Mouse (Mus musculus) hindbrain, embryonic 11.5 days (tissue): ENCODE measurements around the gene Eif3m. TPM values are rescaled to one million over a fixed set of nuclear protein-coding genes. Genes with fewer than 3 reads are reported as not detected.

Experiments used
- ATAC-seq: fragments of 200-750 bp; cut with Nextera tagmentation; 2 replicates; pipeline ENCODE4 v1.8.0; 2017; ENCODE audit warnings: mild to moderate bottlenecking, moderate TSS enrichment, moderate library complexity; ENCODE audit not compliant: low FRiP score
- DNase-seq: peaks from one replicate; pipeline ENCODE4 v3.0.0-alpha.2; 2015; ENCODE audit warnings: low spot score
- H3K27ac ChIP-seq: fragments of 300-500 bp; sonication (generic); 2 replicates; pipeline ENCODE4 v1.5.1; 2014; ENCODE audit warnings: mild to moderate bottlenecking, low read depth, low read length
- H3K27me3 ChIP-seq: fragments of 300-500 bp; sonication (generic); 2 replicates; pipeline ENCODE4 v1.6.1; 2014; ENCODE audit warnings: mild to moderate bottlenecking, low read length, moderate library complexity, mixed read lengths; ENCODE audit not compliant: control insufficient read depth, insufficient read depth
- H3K36me3 ChIP-seq: fragments of 300-500 bp; sonication (generic); 2 replicates; pipeline ENCODE4 v1.6.1; 2014; ENCODE audit warnings: mild to moderate bottlenecking, low read length, moderate library complexity, mixed read lengths; ENCODE audit not compliant: control insufficient read depth, insufficient read depth
- H3K4me1 ChIP-seq: fragments of 300-500 bp; sonication (generic); replicated peaks from 2 replicates; pipeline ENCODE4 v1.6.1; 2014; ENCODE audit warnings: low read length, mixed read lengths; ENCODE audit not compliant: control insufficient read depth, insufficient read depth
- H3K4me2 ChIP-seq: fragments of 300-500 bp; sonication (generic); replicated peaks from 2 replicates; pipeline ENCODE4 v1.6.1; 2014; ENCODE audit warnings: mild to moderate bottlenecking, low read depth, low read length
- H3K4me3 ChIP-seq: fragments of 300-500 bp; sonication (generic); 2 replicates; pipeline ENCODE4 v1.5.1; 2014; ENCODE audit warnings: low read depth, low read length
- H3K9ac ChIP-seq: fragments of 300-500 bp; sonication (generic); 2 replicates; pipeline ENCODE4 v1.6.1; 2014; ENCODE audit warnings: low read depth, low read length
- H3K9me3 ChIP-seq: fragments of 300-500 bp; sonication (generic); 2 replicates; pipeline ENCODE4 v1.6.1; 2016; ENCODE audit warnings: low read length; ENCODE audit not compliant: control insufficient read depth
- WGBS: fragments of 180-500 bp; shearing (Covaris S2); extraction: QIAGEN DNeasy Blood & Tissue Kit; methylation state at CpG from one replicate; pipeline ENCODE4 v1.1.7; 2014; 5-methylcytosine and 5-hydroxymethylcytosine counted together
- polyA plus RNA-seq: library from polyadenylated mRNA; unstranded; fragments of >200 nt; fragmentation: Nextera tagmentation; extraction: Ambion mirVana; gene quantifications from 2 replicates; pipeline ENCODE4 v1.2.1, GENCODE M21; 2014

Eif3m gene
- 283 and 305 TPM in 2 replicates for polyA plus RNA-seq

DNA sequence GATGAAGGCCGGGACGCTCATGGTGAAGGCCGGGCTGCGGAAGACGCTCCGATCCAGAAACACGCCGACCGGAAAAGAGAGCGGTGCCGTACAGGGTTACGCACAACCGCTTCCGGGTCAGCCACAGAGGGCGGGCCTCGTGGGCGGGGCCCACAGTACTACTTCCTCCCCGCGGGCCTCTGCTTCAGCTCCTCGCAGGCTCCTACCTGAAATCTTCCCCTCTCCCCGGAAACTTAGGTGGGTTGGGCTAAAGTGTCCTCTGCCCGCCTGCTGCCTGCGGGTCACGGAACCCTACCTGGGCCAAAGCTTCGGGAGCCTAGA lies at the start of gene Eif3m:
TSS of gene Eif3m (minus strand) at position 114 of the 321 bp plus-strand sequence.
- Histone ChIP-seq H3K9ac (peak within 1 kb of the TSS; percentile 89), H3K36me3 (no peaks in the 10 kb centered on the region; the same call in 1 of the 2 replicates), H3K9me3 (no peaks in the 10 kb centered on the region), H3K27ac (peak within 1 kb of the TSS; percentile 62; the same call in 1 of the 2 replicates), H3K4me1 (no peaks in the 10 kb centered on the region), H3K27me3 (no peaks in the 10 kb centered on the region), H3K4me3 (peak within 1 kb of the TSS; percentile 93), H3K4me2 (peak within 1 kb of the TSS; percentile 78)
- ATAC-seq (peak; percentile 100), DNase-seq (peak; percentile 95)
- whole genome bisulfite sequencing: under 1% methylated on average over 23 of the region's 25 CpGs

DNA sequence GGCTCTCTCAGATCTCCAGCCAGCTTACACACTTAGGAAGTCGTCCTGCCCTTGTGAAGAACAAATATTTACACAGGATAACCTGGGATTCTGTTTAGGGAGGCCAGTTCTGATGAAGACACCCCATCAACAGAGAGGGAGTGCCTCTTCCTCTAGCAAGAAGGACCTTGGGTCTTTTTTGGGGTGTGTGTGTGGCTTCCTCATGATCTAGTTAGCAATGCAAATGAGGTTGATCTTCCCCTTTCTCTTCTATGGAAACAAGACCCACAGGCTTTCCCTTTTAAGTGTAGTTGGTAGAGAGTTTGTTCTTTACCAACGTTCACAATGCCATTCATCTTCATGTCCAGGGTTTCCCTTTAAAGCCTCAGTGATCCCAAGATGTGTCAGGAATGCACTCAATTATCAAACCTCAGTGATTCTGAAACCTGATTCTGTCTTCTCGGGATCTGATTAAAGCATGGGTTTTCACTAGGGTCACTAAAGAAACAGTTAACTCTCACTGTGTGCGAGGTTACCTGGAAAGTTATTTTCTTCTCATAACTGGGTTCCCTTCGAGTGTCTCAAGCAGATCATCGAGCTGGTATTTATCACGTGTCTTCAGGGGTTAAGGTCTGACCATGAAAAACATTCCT lies 46.0 kb upstream of the Eif3m start:
- no peaks in the 10 kb centered on the region for H3K9me3 ChIP-seq
- H3K9ac ChIP-seq: no peak overlapping the region
- H3K4me1 ChIP-seq: no peaks in the 10 kb centered on the region
- H3K27ac ChIP-seq: no peak overlapping the region
- DNase-seq (no peak), ATAC-seq (no peak)
- no peaks in the 10 kb centered on the region for H3K36me3 ChIP-seq
- H3K4me2 ChIP-seq: no peak overlapping the region
- no peak overlapping the region for H3K4me3 ChIP-seq
- H3K27me3 ChIP-seq: no peaks in the 10 kb centered on the region
- WGBS: 62% methylated on average over 7 of the region's 7 CpGs

DNA sequence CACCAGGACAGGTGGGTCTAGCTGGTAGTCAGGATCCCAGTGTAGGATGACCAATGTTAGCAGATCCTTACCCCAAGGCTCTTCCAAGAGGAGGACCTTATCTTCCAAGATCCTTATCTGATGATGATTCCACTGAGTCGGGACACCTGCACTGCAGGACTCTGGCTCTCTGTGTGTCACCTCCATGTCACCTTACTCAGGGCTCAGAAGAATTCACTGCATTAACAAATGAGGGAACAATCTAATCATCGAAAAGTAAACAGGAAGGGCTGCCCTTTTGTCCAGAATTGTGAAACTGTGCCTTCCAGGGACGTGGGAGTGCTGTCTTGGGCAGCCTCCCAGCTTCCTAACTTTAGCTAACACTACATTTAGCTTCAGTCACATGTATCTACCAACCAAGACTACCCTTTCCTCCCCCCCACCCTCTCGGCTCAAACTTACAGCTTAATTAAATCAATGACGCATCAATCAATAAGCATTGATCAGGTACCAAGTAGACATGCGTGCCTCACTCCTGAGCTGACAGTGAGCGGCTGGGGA lies 41.8 kb upstream of the Eif3m start:
- Histone ChIP-seq H3K9ac (no peak overlapping the region), H3K27me3 (no peaks in the 10 kb centered on the region), H3K4me3 (no peak overlapping the region), H3K27ac (no peak overlapping the region), H3K36me3 (no peaks in the 10 kb centered on the region), H3K4me1 (no peaks in the 10 kb centered on the region), H3K4me2 (no peak overlapping the region), H3K9me3 (no peaks in the 10 kb centered on the region)
- DNase-seq (no peak), ATAC-seq (no peak)
- WGBS: 79% methylated on average over 7 of the region's 7 CpGs

DNA sequence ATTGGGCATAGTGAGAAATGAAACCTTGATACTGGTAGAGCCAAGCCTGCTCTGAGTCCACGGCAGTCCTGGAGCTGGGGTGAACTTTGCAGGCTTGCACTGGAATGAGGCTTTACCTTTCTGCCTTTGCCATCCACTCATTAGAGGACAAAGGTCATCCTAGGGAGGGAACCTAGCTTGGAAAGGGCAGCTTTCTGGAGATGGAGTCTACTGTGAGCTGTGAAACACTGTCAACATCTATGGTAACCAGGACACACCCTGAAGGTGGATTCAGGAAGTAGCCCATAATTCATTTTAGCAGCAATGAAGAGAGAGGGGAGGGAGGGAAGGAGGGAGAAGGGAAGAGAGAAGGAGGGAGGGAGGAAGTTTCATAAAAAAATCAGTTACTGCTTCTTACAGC lies 38.6 kb upstream of the Eif3m start:
- DNase-seq (no peak), ATAC-seq (no peak)
- no peaks in the 10 kb centered on the region for H3K9me3 ChIP-seq
- H3K9ac ChIP-seq: no peak overlapping the region
- no peaks in the 10 kb centered on the region for H3K4me1 ChIP-seq
- no peak overlapping the region for H3K27ac ChIP-seq
- H3K4me2 ChIP-seq: no peak overlapping the region
- 74% methylated on average over 1 of the region's 1 CpGs for WGBS
- no peaks in the 10 kb centered on the region for H3K27me3 ChIP-seq
- H3K4me3 ChIP-seq: no peak overlapping the region
- no peaks in the 10 kb centered on the region for H3K36me3 ChIP-seq

DNA sequence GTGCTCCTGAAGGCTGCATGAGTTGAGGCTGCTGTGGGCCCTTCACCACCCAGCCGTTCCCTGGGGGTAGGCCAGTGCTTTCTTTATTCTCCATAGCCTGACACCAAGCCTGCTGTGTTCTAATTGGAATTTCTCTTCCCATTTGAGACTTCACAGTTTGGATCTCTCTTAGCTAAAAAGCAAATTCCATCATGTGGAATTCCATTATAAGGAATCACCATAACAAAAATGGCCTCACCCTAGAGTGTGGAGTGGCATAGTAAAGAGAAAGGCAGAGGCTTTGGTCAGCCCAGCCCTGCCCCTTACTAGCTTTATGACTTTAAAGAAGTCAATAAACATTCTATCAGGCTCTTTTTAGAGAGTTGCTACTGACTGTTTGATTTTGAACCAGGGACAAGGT lies 31.4 kb upstream of the Eif3m start:
- Histone ChIP-seq H3K9me3 (no peaks in the 10 kb centered on the region), H3K27ac (no peak overlapping the region), H3K36me3 (no peaks in the 10 kb centered on the region), H3K9ac (no peak overlapping the region), H3K4me3 (no peak overlapping the region), H3K4me2 (no peak overlapping the region), H3K27me3 (no peaks in the 10 kb centered on the region), H3K4me1 (no peaks in the 10 kb centered on the region)
- DNase-seq (no peak), ATAC-seq (no peak)
- WGBS: 46% methylated on average over 1 of the region's 1 CpGs

DNA sequence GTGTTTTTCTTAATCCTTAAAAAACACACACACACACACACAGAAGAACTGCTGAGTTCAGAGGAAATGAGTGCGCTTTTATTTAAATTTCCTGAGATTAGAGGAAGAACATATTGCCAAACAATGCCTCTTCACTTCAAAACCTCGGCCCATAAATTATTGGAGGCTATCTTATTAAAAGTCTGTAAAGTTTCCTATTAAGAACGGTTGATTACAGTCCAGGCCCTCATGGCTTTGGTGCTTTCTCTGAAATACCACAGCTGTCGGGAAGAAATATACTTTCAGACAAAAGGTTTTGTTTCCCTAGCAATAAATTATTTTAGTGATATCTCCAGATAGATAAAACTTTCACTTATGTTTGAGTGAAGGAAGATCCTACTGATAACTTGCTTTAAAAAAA lies 26.3 kb upstream of the Eif3m start:
- no peak for ATAC-seq
- H3K4me1 ChIP-seq: no peaks in the 10 kb centered on the region
- no peak overlapping the region for H3K9ac ChIP-seq
- H3K9me3 ChIP-seq: no peaks in the 10 kb centered on the region
- H3K27ac ChIP-seq: no peak overlapping the region
- WGBS: 87% methylated on average over 4 of the region's 4 CpGs
- no peak overlapping the region for H3K4me3 ChIP-seq
- H3K4me2 ChIP-seq: no peak overlapping the region
- no peak for DNase-seq
- H3K27me3 ChIP-seq: no peaks in the 10 kb centered on the region
- no peaks in the 10 kb centered on the region for H3K36me3 ChIP-seq

DNA sequence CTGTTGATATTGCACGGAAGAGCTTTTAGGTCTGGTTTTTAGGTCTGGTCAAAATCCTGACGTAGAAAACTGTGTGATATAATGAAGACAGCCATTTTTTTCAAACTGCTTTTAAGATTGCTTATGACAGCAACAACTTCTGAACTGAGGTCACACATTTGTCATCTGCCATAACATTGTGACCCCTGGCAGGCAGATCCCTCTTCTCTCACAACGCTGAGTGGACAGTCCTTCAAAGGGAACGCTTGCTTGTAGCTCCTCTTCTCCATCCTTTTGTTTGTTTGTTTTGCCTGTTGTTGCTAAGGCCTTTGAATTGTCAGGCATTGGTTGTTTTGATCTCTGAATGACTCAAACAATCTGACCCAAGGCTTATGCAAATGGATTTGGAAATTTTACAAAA lies 24.0 kb upstream of the Eif3m start:
- no peaks in the 10 kb centered on the region for H3K9me3 ChIP-seq
- no peaks in the 10 kb centered on the region for H3K27me3 ChIP-seq
- no peak overlapping the region for H3K9ac ChIP-seq
- DNase-seq: no peak
- no peaks in the 10 kb centered on the region for H3K36me3 ChIP-seq
- H3K4me2 ChIP-seq: no peak overlapping the region
- ATAC-seq: no peak
- H3K4me3 ChIP-seq: no peak overlapping the region
- H3K4me1 ChIP-seq: no peaks in the 10 kb centered on the region
- 64% methylated on average over 4 of the region's 4 CpGs for WGBS
- no peak overlapping the region for H3K27ac ChIP-seq

DNA sequence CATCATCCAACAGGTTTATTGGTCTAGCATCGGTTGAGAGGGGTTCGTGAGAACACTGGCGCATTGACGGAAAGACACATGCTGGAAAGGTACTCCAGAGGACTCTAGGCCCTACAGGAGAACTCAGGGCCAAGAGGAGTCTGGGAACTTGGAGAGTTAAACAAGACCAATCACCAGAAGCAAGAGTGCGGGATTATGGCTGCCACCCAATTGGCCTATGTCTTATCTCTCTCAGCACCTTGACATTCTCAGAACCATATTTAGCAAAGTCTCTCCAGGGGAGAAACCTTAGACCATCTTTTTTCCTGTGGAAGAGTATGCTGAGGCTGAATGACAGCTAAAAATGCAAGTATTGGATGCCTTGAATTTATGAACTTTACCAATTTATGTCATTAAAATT lies 22.0 kb upstream of the Eif3m start:
- Histone ChIP-seq H3K36me3 (no peaks in the 10 kb centered on the region), H3K4me2 (no peak overlapping the region), H3K4me3 (no peak overlapping the region), H3K4me1 (no peaks in the 10 kb centered on the region), H3K27ac (no peak overlapping the region), H3K9me3 (no peaks in the 10 kb centered on the region), H3K27me3 (no peaks in the 10 kb centered on the region), H3K9ac (no peak overlapping the region)
- no peak for DNase-seq
- WGBS: 94% methylated on average over 5 of the region's 5 CpGs
- no peak for ATAC-seq

DNA sequence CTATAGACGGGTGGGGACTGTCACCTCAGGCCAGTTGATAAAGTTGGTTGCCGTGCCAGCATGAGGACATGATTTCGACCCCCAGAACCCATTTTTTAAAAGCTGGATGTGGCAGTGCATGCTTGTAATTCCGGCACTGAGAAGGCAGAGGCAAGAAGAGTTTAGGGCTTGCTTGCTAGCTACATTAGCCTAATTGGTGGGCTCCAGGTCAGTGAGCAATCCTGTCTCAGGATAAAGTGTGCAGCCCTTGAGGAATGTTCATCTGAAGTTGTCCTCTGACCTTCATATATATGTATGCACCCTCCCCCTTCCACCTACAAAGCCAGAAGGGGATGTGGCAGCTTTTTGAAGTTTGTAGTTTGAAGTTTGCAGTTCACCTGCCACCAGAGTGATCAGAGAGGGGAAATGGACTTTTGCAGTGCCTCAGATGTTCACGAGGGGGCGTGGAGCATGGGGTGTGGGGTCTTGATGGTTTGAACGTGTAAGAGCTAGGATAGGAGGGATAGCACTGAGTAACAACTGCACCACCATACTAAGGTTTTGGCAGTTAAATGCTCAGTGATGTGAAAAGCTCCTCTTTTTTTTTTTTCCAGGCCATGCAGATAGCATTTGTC lies 21.2 kb upstream of the Eif3m start:
- Histone ChIP-seq H3K9me3 (no peaks in the 10 kb centered on the region), H3K36me3 (no peaks in the 10 kb centered on the region), H3K4me1 (no peaks in the 10 kb centered on the region), H3K27me3 (no peaks in the 10 kb centered on the region), H3K27ac (no peak overlapping the region), H3K4me2 (no peak overlapping the region), H3K4me3 (no peak overlapping the region), H3K9ac (no peak overlapping the region)
- DNase-seq (no peak), ATAC-seq (no peak)
- WGBS: 84% methylated on average over 7 of the region's 7 CpGs
